Mouse (Mus musculus): ENCODE results near the gene Nxpe5. TPM values are rescaled to one million over a fixed set of nuclear protein-coding genes. Genes with fewer than 3 reads are reported as not detected.

Nxpe5 gene
- polyA plus RNA-seq, 1 experiment from 2014 or later = not detected

- ATAC-seq (ENCODE audit: low FRiP score) = no peak
- DNase-seq (ENCODE audit: low spot score, missing footprints) = no peak
- 91% methylated on average over 4 of the region's 4 CpGs for WGBS
- H3K27me3 ChIP-seq (ENCODE audit: control insufficient read depth, insufficient read depth, low read length) = no peaks in the 10 kb centered on the region
- no peaks in the 10 kb centered on the region for H3K9me3 ChIP-seq (ENCODE audit: control insufficient read depth, low read length)
- peaks cover 16% of the 10 kb centered on the region for H3K4me1 ChIP-seq (ENCODE audit: control insufficient read depth, insufficient read depth, low read length)
- H3K36me3 ChIP-seq (ENCODE audit: control insufficient read depth, insufficient read depth, low read length) = peaks cover 13% of the 10 kb centered on the region; the same call in 1 of the 2 replicates
- H3K9ac ChIP-seq (ENCODE audit: low read length) = no peak overlapping the region
- no peak overlapping the region for H3K4me2 ChIP-seq
- no peak overlapping the region for H3K4me3 ChIP-seq (ENCODE audit: low read depth, low read length)
- no peak overlapping the region for H3K27ac ChIP-seq (ENCODE audit: low read depth, low read length)
These were observed 40.0 kb downstream of the Nxpe5 start for GRCm38 (mm10) chr5:138265712-138266111.

GRCm38 (mm10) chr5:138267114-138267513 is 41.4 kb downstream of the Nxpe5 start:
- no peaks in the 10 kb centered on the region; the same call in 1 of the 2 replicates for H3K27me3 ChIP-seq (ENCODE audit: control insufficient read depth, insufficient read depth, low read length)
- no peak overlapping the region for H3K4me2 ChIP-seq
- H3K27ac ChIP-seq (ENCODE audit: low read depth, low read length) = no peak overlapping the region
- ATAC-seq (ENCODE audit: low FRiP score) (no peak), DNase-seq (ENCODE audit: low spot score, missing footprints) (no peak)
- 89% methylated on average over 3 of the region's 3 CpGs for WGBS
- H3K9me3 ChIP-seq (ENCODE audit: control insufficient read depth, low read length) = no peaks in the 10 kb centered on the region
- no peak overlapping the region for H3K9ac ChIP-seq (ENCODE audit: low read length)
- peaks cover 3% of the 10 kb centered on the region; the same call in 1 of the 2 replicates for H3K36me3 ChIP-seq (ENCODE audit: control insufficient read depth, insufficient read depth, low read length)
- peaks cover 21% of the 10 kb centered on the region for H3K4me1 ChIP-seq (ENCODE audit: control insufficient read depth, insufficient read depth, low read length)
- H3K4me3 ChIP-seq (ENCODE audit: low read depth, low read length) = no peak overlapping the region

GRCm38 (mm10) chr5:138268980-138269379 is 43.3 kb downstream of the Nxpe5 start:
- 84% methylated on average over 4 of the region's 4 CpGs for WGBS
- Histone ChIP-seq H3K4me1 (ENCODE audit: control insufficient read depth, insufficient read depth, low read length) (peaks cover 14% of the 10 kb centered on the region), H3K4me2 (no peak overlapping the region), H3K9me3 (ENCODE audit: control insufficient read depth, low read length) (no peaks in the 10 kb centered on the region), H3K27ac (ENCODE audit: low read depth, low read length) (no peak overlapping the region), H3K9ac (ENCODE audit: low read length) (no peak overlapping the region), H3K27me3 (ENCODE audit: control insufficient read depth, insufficient read depth, low read length) (no peaks in the 10 kb centered on the region; the same call in 1 of the 2 replicates), H3K36me3 (ENCODE audit: control insufficient read depth, insufficient read depth, low read length) (peaks cover 3% of the 10 kb centered on the region; the same call in 1 of the 2 replicates), H3K4me3 (ENCODE audit: low read depth, low read length) (no peak overlapping the region)
- DNase-seq (ENCODE audit: low spot score, missing footprints) (no peak), ATAC-seq (ENCODE audit: low FRiP score) (no peak)

- WGBS = 39% methylated on average over 3 of the region's 3 CpGs
- Histone ChIP-seq H3K4me3 (ENCODE audit: low read depth, low read length) (no peak overlapping the region), H3K9me3 (ENCODE audit: control insufficient read depth, low read length) (no peaks in the 10 kb centered on the region), H3K36me3 (ENCODE audit: control insufficient read depth, insufficient read depth, low read length) (peaks cover 2% of the 10 kb centered on the region; the same call in 1 of the 2 replicates), H3K27ac (ENCODE audit: low read depth, low read length) (no peak overlapping the region), H3K27me3 (ENCODE audit: control insufficient read depth, insufficient read depth, low read length) (no peaks in the 10 kb centered on the region; the same call in 1 of the 2 replicates), H3K9ac (ENCODE audit: low read length) (no peak overlapping the region), H3K4me2 (no peak overlapping the region), H3K4me1 (ENCODE audit: control insufficient read depth, insufficient read depth, low read length) (peaks cover 24% of the 10 kb centered on the region)
- ATAC-seq (ENCODE audit: low FRiP score) (no peak), DNase-seq (ENCODE audit: low spot score, missing footprints) (no peak)
These were observed 45.5 kb downstream of the Nxpe5 start for GRCm38 (mm10) chr5:138271232-138271631.

GRCm38 (mm10) chr5:138272409-138272923 is 46.8 kb downstream of the Nxpe5 start, which contains the start of gene Gal3st4:
Gal3st4 (minus strand) TSS chr5:138272840.
- Histone ChIP-seq H3K27me3 (ENCODE audit: control insufficient read depth, insufficient read depth, low read length) (no peaks in the 10 kb centered on the region; the same call in 1 of the 2 replicates), H3K36me3 (ENCODE audit: control insufficient read depth, insufficient read depth, low read length) (no peaks in the 10 kb centered on the region), H3K4me2 (peak within 1 kb of the TSS; percentile 39), H3K4me1 (ENCODE audit: control insufficient read depth, insufficient read depth, low read length) (peaks cover 34% of the 10 kb centered on the region), H3K4me3 (ENCODE audit: low read depth, low read length) (peak within 1 kb of the TSS; percentile 18), H3K9me3 (ENCODE audit: control insufficient read depth, low read length) (no peaks in the 10 kb centered on the region), H3K27ac (ENCODE audit: low read depth, low read length) (no peak within 1 kb of the TSS), H3K9ac (ENCODE audit: low read length) (peak within 1 kb of the TSS; percentile 54)
- WGBS = 2% methylated on average over 12 of the region's 12 CpGs
- peak; percentile 68 for ATAC-seq (ENCODE audit: low FRiP score)
- peak; percentile 97 for DNase-seq (ENCODE audit: low spot score, missing footprints)

GRCm38 (mm10) chr5:138274186-138274585 is 48.5 kb downstream of the Nxpe5 start:
- 58% methylated on average over 8 of the region's 8 CpGs for WGBS

GRCm38 (mm10) chr5:138275216-138276050 is 49.7 kb downstream of the Nxpe5 start:
- H3K9me3 ChIP-seq (ENCODE audit: control insufficient read depth, low read length) = no peaks in the 10 kb centered on the region; the same call in 1 of the 2 replicates
- H3K4me2 ChIP-seq = peak overlapping the region; percentile 55
- H3K4me3 ChIP-seq (ENCODE audit: low read depth, low read length) = peak overlapping the region; percentile 30
- no peaks in the 10 kb centered on the region for H3K36me3 ChIP-seq (ENCODE audit: control insufficient read depth, insufficient read depth, low read length)
- DNase-seq (ENCODE audit: low spot score, missing footprints) (peak; percentile 93), ATAC-seq (ENCODE audit: low FRiP score) (no peak)
- no peaks in the 10 kb centered on the region; the same call in 1 of the 2 replicates for H3K27me3 ChIP-seq (ENCODE audit: control insufficient read depth, insufficient read depth, low read length)
- 6% methylated on average over 41 of the region's 41 CpGs for WGBS
- 0 out of 2 replicates have a peak overlapping the region, but pooled peaks have one; percentile 5 for H3K27ac ChIP-seq (ENCODE audit: low read depth, low read length)
- peaks cover 46% of the 10 kb centered on the region for H3K4me1 ChIP-seq (ENCODE audit: control insufficient read depth, insufficient read depth, low read length)
- peak overlapping the region; percentile 63 for H3K9ac ChIP-seq (ENCODE audit: low read length)

More at GRCm38 (mm10) chr5:138274186-138274585, 48.5 kb downstream of the Nxpe5 start:
- peaks cover 46% of the 10 kb centered on the region for H3K4me1 ChIP-seq (ENCODE audit: control insufficient read depth, insufficient read depth, low read length)
- no peaks in the 10 kb centered on the region; the same call in 1 of the 2 replicates for H3K27me3 ChIP-seq (ENCODE audit: control insufficient read depth, insufficient read depth, low read length)
- no peak overlapping the region for H3K9ac ChIP-seq (ENCODE audit: low read length)
- DNase-seq (ENCODE audit: low spot score, missing footprints) (no peak), ATAC-seq (ENCODE audit: low FRiP score) (no peak)
- H3K4me2 ChIP-seq = no peak overlapping the region
- H3K36me3 ChIP-seq (ENCODE audit: control insufficient read depth, insufficient read depth, low read length) = no peaks in the 10 kb centered on the region
- no peaks in the 10 kb centered on the region for H3K9me3 ChIP-seq (ENCODE audit: control insufficient read depth, low read length)
- no peak overlapping the region for H3K27ac ChIP-seq (ENCODE audit: low read depth, low read length)
- no peak overlapping the region for H3K4me3 ChIP-seq (ENCODE audit: low read depth, low read length)

GRCm38 (mm10) chr5:138277994-138278393 is 52.3 kb downstream of the Nxpe5 start:
- WGBS = 89% methylated on average over 7 of the region's 7 CpGs

More at GRCm38 (mm10) chr5:138277994-138278393, 52.3 kb downstream of the Nxpe5 start:
- peak overlapping the region; percentile 72; the same call in 1 of the 2 replicates for H3K4me3 ChIP-seq (ENCODE audit: low read depth, low read length)
- H3K27me3 ChIP-seq (ENCODE audit: control insufficient read depth, insufficient read depth, low read length) = peaks cover 5% of the 10 kb centered on the region; the same call in 1 of the 2 replicates
- ATAC-seq (ENCODE audit: low FRiP score) = no peak
- peak overlapping the region; percentile 89; the same call in 1 of the 2 replicates for H3K9ac ChIP-seq (ENCODE audit: low read length)
- peaks cover 3% of the 10 kb centered on the region; the same call in 1 of the 2 replicates for H3K9me3 ChIP-seq (ENCODE audit: control insufficient read depth, low read length)
- peak overlapping the region; percentile 52 for H3K4me2 ChIP-seq
- H3K27ac ChIP-seq (ENCODE audit: low read depth, low read length) = no peak overlapping the region
- DNase-seq (ENCODE audit: low spot score, missing footprints) = no peak
- H3K4me1 ChIP-seq (ENCODE audit: control insufficient read depth, insufficient read depth, low read length) = peaks cover 37% of the 10 kb centered on the region
- H3K36me3 ChIP-seq (ENCODE audit: control insufficient read depth, insufficient read depth, low read length) = no peaks in the 10 kb centered on the region

Measured in midbrain, embryonic 11.5 days (tissue).